ENCODE assay signal across 8 mouse cellular contexts in genomic region chr5:31696971-31697643, GRCm38 (mm10). TPM values are rescaled to one million over a fixed set of nuclear protein-coding genes. Genes with fewer than 3 reads are reported as not detected.
A peak's percentile ranks its signal among the peaks of the same experiment; 100 is the strongest.
DNase-seq lines count a peak whose midpoint lies in the region; ATAC-seq and TF ChIP-seq lines count a peak whose summit lies in the region.

TSS of gene Rbks (minus strand) at chr5:31697627.

- no peak for ATAC-seq in liver, postnatal 0 days

- H3K4me1 ChIP-seq in liver, postnatal 0 days (ENCODE audit: insufficient read depth): peaks cover 6% of the 10 kb centered on the region

- peak within 1 kb of the TSS; percentile 84 for H3K9ac ChIP-seq in liver, postnatal 0 days (replicated peaks)

- H3K36me3 ChIP-seq in liver, postnatal 0 days (replicated peaks; ENCODE audit: insufficient read depth, low read length): peaks cover 3% of the 10 kb centered on the region; the same call in 1 of the 2 replicates

- peak within 1 kb of the TSS; percentile 90 for H3K4me3 ChIP-seq in liver, postnatal 0 days (ENCODE audit: low read depth, low read length)

- H3K27ac ChIP-seq in liver, postnatal 0 days (ENCODE audit: low read depth): peak within 1 kb of the TSS; percentile 99

- TF ChIP-seq CTCF in liver, postnatal 0 days (IDR thresholded peaks at IDR 0.05; ENCODE audit: low read depth): peak; percentile 5; the same call in 1 of the 2 replicates

- TF ChIP-seq EP300 in liver, postnatal 0 days (IDR thresholded peaks at IDR 0.05; ENCODE audit: low read depth): no peak

- peak; percentile 39 for DNase-seq in kidney, adult 9 months
- no peak for DNase-seq in kidney, postnatal 14 days
- DNase-seq in ZHBTc4 (ENCODE audit: low read depth, low spot score): peak; percentile 33
- DNase-seq in gonadal fat pad, adult 2 months (ENCODE audit: low read depth): no peak
- no peak for DNase-seq in liver, postnatal 0 days
- DNase-seq in right cerebral cortex, postnatal 36 days (ENCODE audit: low spot score in 2 of 2): no peak
- no peak for DNase-seq in urinary bladder, adult 18-20 months (ENCODE audit: low spot score in 2 of 2)
- no peak for DNase-seq in adrenal gland, postnatal 36 days

- 6% methylated on average over 18 of the region's 18 CpGs for whole genome bisulfite sequencing in liver, postnatal 0 days (ENCODE audit: insufficient replicate concordance)

- H3K9me3 ChIP-seq in liver, postnatal 0 days (ENCODE audit: low read length): no peaks in the 10 kb centered on the region

- peak within 1 kb of the TSS; percentile 85 for H3K4me2 ChIP-seq in liver, postnatal 0 days (ENCODE audit: low read depth, low read length)

- H3K27me3 ChIP-seq in liver, postnatal 0 days (ENCODE audit: insufficient read depth, low read length): no peaks in the 10 kb centered on the region

RNA-seq across cellular contexts. Expression of gene Rbks, which starts in this region (rescaled TPM):
- polyA plus RNA-seq in gonadal fat pad, adult 2 months (2012; rRNA removed): 12.2 and 12.3 TPM in 2 replicates
- polyA plus RNA-seq in liver, postnatal 0 days (2015; fragmentation: Nextera tagmentation; extraction: Ambion mirVana): 23.4 and 24.1 TPM in 2 replicates
- 10 to 100 TPM in 1 of 2 experiments, 1 to 10 TPM in 1; 6.6 to 16.7 TPM for total RNA-seq in adrenal gland, postnatal 36 days (2021)

Comparison
In these comparisons a context has a peak if more than half of its experiments do, and no peak if none do; other contexts are left out.
1. DNase-seq: peak in kidney, adult 9 months (single experiment) and ZHBTc4 (single experiment); none in kidney, postnatal 14 days (single experiment), gonadal fat pad, adult 2 months (single experiment), liver, postnatal 0 days (single experiment), right cerebral cortex, postnatal 36 days (0 of 2), urinary bladder, adult 18-20 months (0 of 2) and adrenal gland, postnatal 36 days (0 of 2).